Mouse (Mus musculus) thymus, postnatal 0 days (tissue): ENCODE data around the gene Olfr718-ps1. TPM values are rescaled to one million over a fixed set of nuclear protein-coding genes. Genes with fewer than 3 reads are reported as not detected.

Experiments
- DNase-seq: peaks from one replicate; pipeline ENCODE4 v3.0.0-alpha.2; 2015; ENCODE audit warnings: low spot score
- microRNA-seq: library from miRNA; unstranded; fragments of <30 nt; microRNA quantifications from one replicate; pipeline ENCODE4, GENCODE M21; 2016; ENCODE audit warnings: borderline number of aligned reads
- polyA plus RNA-seq: library from polyadenylated mRNA; unstranded; fragments of >200 nt; fragmentation: Nextera tagmentation; extraction: Ambion mirVana; gene quantifications from 2 replicates; pipeline ENCODE4 v1.2.1, GENCODE M21; 2015

The Olfr718-ps1 gene
- polyA plus RNA-seq, 1 experiment from 2014 or later = 0.03 TPM

GRCm38 (mm10) chr5:143129101-143129500 is 18.3 kb downstream of the Olfr718-ps1 start:
- no peak for DNase-seq

- no peak for DNase-seq
Measured at GRCm38 (mm10) chr5:143127837-143128236, 19.5 kb downstream of the Olfr718-ps1 start.

- DNase-seq = no peak
Measured at GRCm38 (mm10) chr5:143126908-143127307, 20.5 kb downstream of the Olfr718-ps1 start.

DNA sequence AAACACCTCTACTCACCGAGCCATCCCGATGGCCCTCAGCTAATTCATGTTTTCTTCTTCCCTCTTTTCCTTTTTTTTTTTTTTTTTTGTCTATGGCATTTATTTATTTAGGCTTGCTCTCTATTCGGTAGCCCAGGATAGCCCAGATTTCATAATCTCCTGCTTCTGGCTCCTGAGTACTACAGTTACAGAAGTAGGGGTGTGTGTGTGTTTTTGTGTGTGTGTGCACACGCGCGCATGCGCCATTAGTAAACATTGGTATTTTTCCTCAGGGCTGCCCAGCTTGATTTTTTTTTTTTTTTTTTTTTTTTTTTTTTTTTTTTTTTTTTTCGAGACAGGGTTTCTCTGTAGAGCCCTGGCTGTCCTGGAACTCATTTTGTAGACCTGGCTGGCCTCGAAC is 21.3 kb downstream of the Olfr718-ps1 start:
- no peak for DNase-seq

- DNase-seq = no peak
Measured at GRCm38 (mm10) chr5:143125601-143126000, 21.8 kb downstream of the Olfr718-ps1 start.

GRCm38 (mm10) chr5:143124805-143125378 is 22.5 kb downstream of the Olfr718-ps1 start:
- DNase-seq = no peak

GRCm38 (mm10) chr5:143122673-143123072 is 24.7 kb downstream of the Olfr718-ps1 start:
- DNase-seq = no peak

DNA sequence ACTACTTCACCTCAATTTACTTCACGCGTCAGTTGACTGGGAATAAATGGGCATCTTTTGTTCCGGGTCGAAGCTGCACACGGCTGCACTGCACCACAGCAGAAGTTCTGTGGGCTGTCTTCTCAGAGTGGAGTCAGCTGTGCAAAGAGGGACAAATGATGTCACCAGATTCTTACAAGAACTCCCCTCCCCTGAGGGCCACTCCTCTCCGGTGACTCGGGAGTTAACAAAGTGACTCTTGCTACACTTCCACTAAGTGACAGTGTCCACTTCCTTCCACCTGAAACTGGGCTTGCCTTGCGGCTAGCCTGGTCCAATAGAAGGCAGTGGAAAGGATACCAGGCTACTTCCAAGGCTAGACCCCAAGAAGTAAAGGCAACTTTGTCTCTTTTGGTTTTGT is 25.3 kb downstream of the Olfr718-ps1 start:
- no peak for DNase-seq

DNA sequence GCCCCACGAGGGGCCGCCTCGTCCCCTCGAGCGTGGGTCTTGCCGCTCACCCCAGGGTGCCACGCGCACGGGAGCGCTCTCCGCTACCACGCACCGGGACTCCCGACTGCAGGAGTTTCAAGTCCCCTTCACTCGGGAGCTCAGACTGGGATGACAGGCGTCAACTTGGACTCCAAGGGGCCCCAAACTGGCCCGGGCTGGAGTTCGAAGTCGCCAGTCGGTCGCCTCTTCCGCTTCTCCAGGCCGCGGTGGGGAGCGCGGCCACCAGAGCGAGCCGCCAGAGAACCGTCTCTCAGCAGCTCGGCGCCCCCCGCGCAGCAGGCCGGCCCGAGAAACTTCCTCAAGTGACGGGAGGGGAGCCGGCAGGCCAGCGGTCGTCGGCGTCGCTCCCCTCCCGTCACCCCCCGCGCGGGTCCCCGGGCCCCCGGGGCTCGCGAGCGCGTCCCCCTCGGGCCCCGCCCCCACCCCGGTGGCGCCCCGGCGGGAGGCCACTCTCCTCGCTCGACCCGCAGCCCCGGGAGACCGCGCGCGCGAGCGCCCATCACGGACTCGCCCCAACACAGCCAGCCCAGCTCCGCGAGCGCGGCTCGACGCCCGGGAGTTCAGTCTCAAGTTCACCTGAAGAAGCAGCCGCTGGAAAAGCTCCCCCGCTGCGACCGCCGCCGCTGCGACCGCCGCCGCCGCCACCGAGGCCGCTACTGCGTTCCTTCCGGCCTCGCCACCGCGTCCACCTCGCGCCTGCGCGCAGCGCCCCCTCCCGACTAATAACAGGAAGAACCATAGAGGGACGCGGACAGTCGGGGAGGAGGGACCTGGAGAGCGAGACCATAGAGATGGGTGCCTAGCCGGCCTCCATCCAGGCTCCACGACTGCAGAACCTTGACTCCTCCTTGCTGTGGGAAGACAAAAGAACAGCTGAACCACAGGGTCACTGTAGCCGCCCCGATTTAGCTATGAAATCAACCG is 34.8 kb downstream of the Olfr718-ps1 start, which contains the start of gene Rnf216:
Rnf216 (minus strand) TSS at position 714 of the 966 bp plus-strand sequence.
- peak; percentile 78 for DNase-seq

GRCm38 (mm10) chr5:143106842-143107241 is 40.5 kb downstream of the Olfr718-ps1 start:
- no peak for DNase-seq

- DNase-seq = no peak
Measured at GRCm38 (mm10) chr5:143103231-143103630, 44.1 kb downstream of the Olfr718-ps1 start.

DNA sequence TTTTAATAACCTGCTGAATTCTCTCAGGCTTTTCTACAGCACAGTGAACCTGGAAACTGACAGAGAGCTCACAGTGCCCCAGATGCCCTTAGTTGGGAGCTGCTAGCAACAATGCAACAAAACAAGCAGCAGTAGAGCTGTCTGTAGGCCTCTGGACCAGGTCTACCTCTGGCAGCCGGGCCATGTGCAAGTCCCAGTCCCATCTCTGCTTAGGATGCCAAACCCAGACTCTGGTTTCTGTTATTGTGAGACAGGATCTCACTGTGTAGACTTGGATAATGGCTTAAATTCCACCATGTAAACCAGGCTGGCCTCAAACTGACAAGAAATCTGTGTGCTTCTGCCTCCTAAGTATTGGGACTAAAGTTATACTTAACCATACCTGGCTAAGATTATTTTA is 45.8 kb downstream of the Olfr718-ps1 start:
- no peak for DNase-seq

DNA sequence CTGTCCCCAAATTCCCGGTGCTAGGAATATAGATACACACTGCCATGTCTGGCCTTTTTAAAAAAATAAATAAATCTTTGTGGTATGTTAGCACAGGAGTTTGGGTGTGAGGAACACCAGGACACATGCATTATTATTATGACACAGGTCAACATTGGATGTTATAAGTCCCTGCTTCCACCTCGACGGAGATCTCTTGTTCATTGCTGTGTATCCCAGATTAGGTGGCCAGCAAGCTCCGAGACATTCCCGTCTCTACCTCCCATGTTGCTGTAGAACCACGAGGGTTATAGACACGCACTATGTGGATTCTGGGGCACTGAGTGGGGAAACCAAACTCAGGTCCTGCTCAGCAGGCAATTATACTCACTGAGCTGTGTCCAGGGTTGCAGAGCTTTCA is 52.1 kb downstream of the Olfr718-ps1 start:
- DNase-seq = no peak

DNA sequence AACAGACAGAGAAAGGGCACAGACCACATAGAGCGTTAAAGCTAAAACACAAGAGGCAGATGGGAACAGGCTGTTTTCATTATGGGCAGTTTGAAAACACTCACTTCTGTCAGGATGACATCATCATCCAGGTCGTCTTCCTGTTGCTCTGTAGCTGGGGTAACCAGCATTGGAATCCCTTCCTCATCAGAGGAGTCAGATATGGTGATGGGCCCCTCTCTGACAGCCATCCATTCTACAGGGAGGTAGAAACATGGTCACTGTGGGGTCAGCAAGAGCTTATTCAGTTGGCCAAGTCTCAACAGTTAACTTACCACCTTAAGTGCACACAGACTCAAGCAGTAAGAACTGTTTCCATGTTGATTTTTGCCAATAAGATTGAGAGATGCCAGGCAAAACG is 54.5 kb downstream of the Olfr718-ps1 start:
- no peak for DNase-seq

- peak; percentile 36 for DNase-seq
Measured at GRCm38 (mm10) chr5:143084898-143085297, 62.5 kb downstream of the Olfr718-ps1 start.

Small RNA genes within 50 kb of the gene (microRNA-seq; reads per million reads assigned to microRNA genes)
- gene Gm44405 = not detected

Other genes starting within 250 kb of the Olfr718-ps1 start
- 27,108 and 27,970 TPM in 2 replicates for gene Actb, start 240.8 kb downstream of the Olfr718-ps1 start, polyA plus RNA-seq
- 33.5 and 37.0 TPM in 2 replicates for gene Fscn1, start 187.2 kb downstream of the Olfr718-ps1 start, polyA plus RNA-seq
- gene Rnf216, start 34.6 kb downstream of the Olfr718-ps1 start, polyA plus RNA-seq = 13.1 and 13.5 TPM in 2 replicates
- 8.2 and 9.1 TPM in 2 replicates for gene Rbak, start 33.2 kb upstream of the Olfr718-ps1 start, polyA plus RNA-seq
- gene Spdye4b, start 33.4 kb upstream of the Olfr718-ps1 start, polyA plus RNA-seq = 0.08 TPM in 1 of 2 replicates, not detected in the other
- gene Spdye4a, start 79.3 kb upstream of the Olfr718-ps1 start, polyA plus RNA-seq = not detected in 2 replicates
- 7.9 and 8.1 TPM in 2 replicates for gene Zfp12, start 87.6 kb upstream of the Olfr718-ps1 start, polyA plus RNA-seq
- 0.75 and 0.78 TPM in 2 replicates for gene Zfp316, start 122.4 kb upstream of the Olfr718-ps1 start, polyA plus RNA-seq
- gene Zfp853, start 146.0 kb upstream of the Olfr718-ps1 start, polyA plus RNA-seq = 0.04 and 0.08 TPM in 2 replicates
- 43.4 and 47.8 TPM in 2 replicates for gene E130309D02Rik, start 167.8 kb upstream of the Olfr718-ps1 start, polyA plus RNA-seq
- 88.6 and 97.2 TPM in 2 replicates for gene Zdhhc4, start 181.7 kb upstream of the Olfr718-ps1 start, polyA plus RNA-seq
- 0.05 TPM in 1 of 2 replicates, not detected in the other for gene Grid2ip, start 209.8 kb upstream of the Olfr718-ps1 start, polyA plus RNA-seq